Mouse (Mus musculus): ENCODE data around the gene St3gal2.

DNA sequence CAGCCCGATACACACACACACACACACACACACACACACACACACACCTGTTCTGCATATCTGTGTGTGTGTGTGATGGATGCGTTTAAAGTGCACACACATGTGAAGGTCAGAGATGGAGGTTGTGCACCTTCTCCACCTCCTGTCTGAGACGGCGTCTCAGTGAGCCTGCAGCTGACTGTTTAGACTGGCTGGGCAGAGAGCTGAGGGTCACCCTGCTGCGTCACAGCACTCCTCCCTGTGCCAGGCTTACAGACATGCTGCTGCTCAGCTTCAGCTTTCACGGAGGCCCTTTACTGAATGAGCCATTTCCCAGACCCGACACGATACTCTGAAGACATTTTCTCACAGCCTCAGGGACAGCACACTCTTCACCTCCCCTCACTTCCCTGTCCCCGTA is 70.3 kb downstream of the St3gal2 start:
- no peak for TF ChIP-seq POLR2A (IDR thresholded peaks at IDR 0.05; ENCODE audit: low read depth, low read length)
- no peak for TF ChIP-seq CTCF (IDR thresholded peaks at IDR 0.05; ENCODE audit: borderline replicate concordance, insufficient read depth, low read length)
